Mouse (Mus musculus) C2C12 (cell line): ENCODE results near the gene Stx6.

Experiments
- CEBPB ChIP-seq: IDR thresholded peaks from one replicate; pipeline ENCODE4 v1.6.1; 2011; ENCODE audit warnings: low read depth, mild to moderate bottlenecking, control low read depth, moderate library complexity
- CTCF ChIP-seq: IDR thresholded peaks from one replicate; pipeline ENCODE4 v1.5.1; 2011; ENCODE audit not compliant: control insufficient read depth, insufficient read depth, insufficient read length
- MAX ChIP-seq: IDR thresholded peaks from one replicate; pipeline ENCODE4 v1.6.1; 2011; ENCODE audit warnings: mild to moderate bottlenecking, control low read depth
- MYOD1 ChIP-seq: IDR thresholded peaks from one replicate; pipeline ENCODE4 v1.6.1; 2011; ENCODE audit warnings: low read depth; ENCODE audit not compliant: control insufficient read depth, insufficient read length
- USF1 ChIP-seq: IDR thresholded peaks from one replicate; pipeline ENCODE4 v1.6.1; 2011; ENCODE audit warnings: low read depth, mild to moderate bottlenecking, control low read depth, moderate library complexity

DNA sequence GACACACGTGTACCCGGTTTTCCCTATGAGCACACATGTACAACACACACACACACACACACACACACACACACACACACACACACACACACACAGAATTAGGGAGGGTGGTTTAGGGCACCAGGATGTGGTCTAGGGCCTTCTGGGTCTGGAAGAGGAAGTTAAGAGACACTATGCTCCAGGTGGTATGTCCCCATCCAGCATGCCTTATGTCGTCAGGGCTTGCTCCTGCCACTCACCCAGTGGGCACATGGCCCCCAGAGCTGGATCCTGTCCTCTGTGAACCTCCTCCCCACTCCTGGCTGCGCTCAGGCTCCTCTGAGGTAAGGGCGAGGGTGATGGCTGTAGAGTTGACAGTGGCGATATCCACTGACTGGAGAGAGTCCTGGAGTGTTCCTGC is 64.5 kb downstream of the Stx6 start:
- no peak for TF ChIP-seq CTCF
- no peak for TF ChIP-seq MAX
- TF ChIP-seq MYOD1 = no peak
- no peak for TF ChIP-seq CEBPB
- no peak for TF ChIP-seq USF1
